Mouse (Mus musculus): ENCODE results near the gene Arhgap33. TPM values are rescaled to one million over a fixed set of nuclear protein-coding genes. Genes with fewer than 3 reads are reported as not detected.

Gene Arhgap33
- polyA plus RNA-seq, 1 experiment from 2014 or later, result 5.6 TPM

- no peaks in the 10 kb centered on the region for H3K9me3 ChIP-seq (ENCODE audit: control insufficient read depth, low read length)
- no peaks in the 10 kb centered on the region for H3K27me3 ChIP-seq (replicated peaks; ENCODE audit: control insufficient read depth, insufficient read depth, low read length)
- H3K4me3 ChIP-seq (ENCODE audit: low read length), result peak overlapping the region; percentile 77
- no peak overlapping the region for H3K27ac ChIP-seq (ENCODE audit: low read length)
- peaks cover 14% of the 10 kb centered on the region for H3K36me3 ChIP-seq (ENCODE audit: control insufficient read depth, insufficient read depth, low read length)
- ATAC-seq, result no peak
- peaks cover 18% of the 10 kb centered on the region for H3K4me1 ChIP-seq (ENCODE audit: control insufficient read depth, insufficient read depth, low read length)
- peak overlapping the region; percentile 82; the same call in 1 of the 2 replicates for H3K9ac ChIP-seq (ENCODE audit: low read depth, low read length)
- H3K4me2 ChIP-seq (ENCODE audit: low read depth, low read length), result peak overlapping the region; percentile 88
- WGBS, result 82% methylated on average over 22 of the region's 22 CpGs
Measured at GRCm38 (mm10) chr7:30553810-30554584, 19.1 kb upstream of the Arhgap33 start.

GRCm38 (mm10) chr7:30553021-30553589, 18.2 kb upstream of the Arhgap33 start:
- ATAC-seq, result peak; percentile 25; the same call in 1 of the 2 replicates
- WGBS, result 2% methylated on average over 23 of the region's 23 CpGs
- Histone ChIP-seq H3K4me2 (ENCODE audit: low read depth, low read length) (peak overlapping the region; percentile 88), H3K27me3 (replicated peaks; ENCODE audit: control insufficient read depth, insufficient read depth, low read length) (no peaks in the 10 kb centered on the region), H3K36me3 (ENCODE audit: control insufficient read depth, insufficient read depth, low read length) (peaks cover 14% of the 10 kb centered on the region), H3K27ac (ENCODE audit: low read length) (peak overlapping the region; percentile 90), H3K9me3 (ENCODE audit: control insufficient read depth, low read length) (no peaks in the 10 kb centered on the region), H3K4me1 (ENCODE audit: control insufficient read depth, insufficient read depth, low read length) (peaks cover 10% of the 10 kb centered on the region), H3K9ac (ENCODE audit: low read depth, low read length) (peak overlapping the region; percentile 82), H3K4me3 (ENCODE audit: low read length) (peak overlapping the region; percentile 77)

GRCm38 (mm10) chr7:30552102-30553020, 17.5 kb upstream of the Arhgap33 start, which contains the start of the genes Hspb6 and Proser3:
TSS of gene Hspb6 (plus strand) at chr7:30552178.
TSS of gene Proser3 (minus strand) at chr7:30552299.
- peak within 1 kb of the TSS; percentile 77 for H3K4me3 ChIP-seq (ENCODE audit: low read length)
- under 1% methylated on average over 44 of the region's 44 CpGs for WGBS
- peaks cover 9% of the 10 kb centered on the region for H3K4me1 ChIP-seq (ENCODE audit: control insufficient read depth, insufficient read depth, low read length)
- peak within 1 kb of the TSS; percentile 82 for H3K9ac ChIP-seq (ENCODE audit: low read depth, low read length)
- peak; percentile 96 for ATAC-seq
- peak within 1 kb of the TSS; percentile 96 for H3K27ac ChIP-seq (ENCODE audit: low read length)
- H3K27me3 ChIP-seq (replicated peaks; ENCODE audit: control insufficient read depth, insufficient read depth, low read length), result no peaks in the 10 kb centered on the region
- no peaks in the 10 kb centered on the region for H3K9me3 ChIP-seq (ENCODE audit: control insufficient read depth, low read length)
- H3K36me3 ChIP-seq (ENCODE audit: control insufficient read depth, insufficient read depth, low read length), result peaks cover 13% of the 10 kb centered on the region
- peak within 1 kb of the TSS; percentile 88 for H3K4me2 ChIP-seq (ENCODE audit: low read depth, low read length)

- 3% methylated on average over 10 of the region's 10 CpGs for WGBS
- peaks cover 9% of the 10 kb centered on the region for H3K4me1 ChIP-seq (ENCODE audit: control insufficient read depth, insufficient read depth, low read length)
- H3K9me3 ChIP-seq (ENCODE audit: control insufficient read depth, low read length), result no peaks in the 10 kb centered on the region
- peak; percentile 68 for ATAC-seq
- H3K27ac ChIP-seq (ENCODE audit: low read length), result peak overlapping the region; percentile 96
- peak overlapping the region; percentile 45 for H3K4me2 ChIP-seq (ENCODE audit: low read depth, low read length)
- H3K9ac ChIP-seq (ENCODE audit: low read depth, low read length), result peak overlapping the region; percentile 78
- H3K27me3 ChIP-seq (replicated peaks; ENCODE audit: control insufficient read depth, insufficient read depth, low read length), result no peaks in the 10 kb centered on the region
- H3K4me3 ChIP-seq (ENCODE audit: low read length), result peak overlapping the region; percentile 77
- H3K36me3 ChIP-seq (ENCODE audit: control insufficient read depth, insufficient read depth, low read length), result peaks cover 5% of the 10 kb centered on the region
Measured at GRCm38 (mm10) chr7:30551445-30552101, 16.7 kb upstream of the Arhgap33 start.

- Histone ChIP-seq H3K4me3 (ENCODE audit: low read length) (no peak overlapping the region), H3K9ac (ENCODE audit: low read depth, low read length) (no peak overlapping the region), H3K4me2 (ENCODE audit: low read depth, low read length) (no peak overlapping the region), H3K9me3 (ENCODE audit: control insufficient read depth, low read length) (no peaks in the 10 kb centered on the region), H3K36me3 (ENCODE audit: control insufficient read depth, insufficient read depth, low read length) (peaks cover 6% of the 10 kb centered on the region), H3K27ac (ENCODE audit: low read length) (no peak overlapping the region), H3K4me1 (ENCODE audit: control insufficient read depth, insufficient read depth, low read length) (peaks cover 9% of the 10 kb centered on the region), H3K27me3 (replicated peaks; ENCODE audit: control insufficient read depth, insufficient read depth, low read length) (no peaks in the 10 kb centered on the region)
- ATAC-seq, result no peak
- 97% methylated on average over 1 of the region's 1 CpGs for WGBS
Measured at GRCm38 (mm10) chr7:30550603-30551002, 15.7 kb upstream of the Arhgap33 start.

GRCm38 (mm10) chr7:30549880-30550279, 15.0 kb upstream of the Arhgap33 start:
- ATAC-seq, result no peak
- H3K4me3 ChIP-seq (ENCODE audit: low read length), result no peak overlapping the region
- H3K4me2 ChIP-seq (ENCODE audit: low read depth, low read length), result no peak overlapping the region
- no peak overlapping the region for H3K27ac ChIP-seq (ENCODE audit: low read length)
- H3K4me1 ChIP-seq (ENCODE audit: control insufficient read depth, insufficient read depth, low read length), result peaks cover 9% of the 10 kb centered on the region
- 95% methylated on average over 2 of the region's 2 CpGs for WGBS
- no peaks in the 10 kb centered on the region for H3K27me3 ChIP-seq (replicated peaks; ENCODE audit: control insufficient read depth, insufficient read depth, low read length)
- no peak overlapping the region for H3K9ac ChIP-seq (ENCODE audit: low read depth, low read length)
- no peaks in the 10 kb centered on the region for H3K9me3 ChIP-seq (ENCODE audit: control insufficient read depth, low read length)
- H3K36me3 ChIP-seq (ENCODE audit: control insufficient read depth, insufficient read depth, low read length), result peaks cover 6% of the 10 kb centered on the region

GRCm38 (mm10) chr7:30544327-30544726, 9.5 kb upstream of the Arhgap33 start:
- no peak for ATAC-seq
- Histone ChIP-seq H3K9ac (ENCODE audit: low read depth, low read length) (no peak overlapping the region), H3K27ac (ENCODE audit: low read length) (no peak overlapping the region), H3K4me2 (ENCODE audit: low read depth, low read length) (no peak overlapping the region), H3K4me1 (ENCODE audit: control insufficient read depth, insufficient read depth, low read length) (no peaks in the 10 kb centered on the region), H3K9me3 (ENCODE audit: control insufficient read depth, low read length) (no peaks in the 10 kb centered on the region), H3K36me3 (ENCODE audit: control insufficient read depth, insufficient read depth, low read length) (peaks cover 11% of the 10 kb centered on the region), H3K27me3 (replicated peaks; ENCODE audit: control insufficient read depth, insufficient read depth, low read length) (no peaks in the 10 kb centered on the region), H3K4me3 (ENCODE audit: low read length) (no peak overlapping the region)
- 94% methylated on average over 2 of the region's 2 CpGs for WGBS

- no peak overlapping the region for H3K4me2 ChIP-seq (ENCODE audit: low read depth, low read length)
- WGBS, result 90% methylated on average over 7 of the region's 7 CpGs
- no peaks in the 10 kb centered on the region for H3K9me3 ChIP-seq (ENCODE audit: control insufficient read depth, low read length)
- no peak for ATAC-seq
- H3K4me1 ChIP-seq (ENCODE audit: control insufficient read depth, insufficient read depth, low read length), result peaks cover under 1% of the 10 kb centered on the region
- no peaks in the 10 kb centered on the region for H3K27me3 ChIP-seq (replicated peaks; ENCODE audit: control insufficient read depth, insufficient read depth, low read length)
- peaks cover 8% of the 10 kb centered on the region; the same call in 1 of the 2 replicates for H3K36me3 ChIP-seq (ENCODE audit: control insufficient read depth, insufficient read depth, low read length)
- H3K9ac ChIP-seq (ENCODE audit: low read depth, low read length), result no peak overlapping the region
- H3K4me3 ChIP-seq (ENCODE audit: low read length), result no peak overlapping the region
- no peak overlapping the region for H3K27ac ChIP-seq (ENCODE audit: low read length)
Measured at GRCm38 (mm10) chr7:30540572-30540971, 5.7 kb upstream of the Arhgap33 start.
